Mouse (Mus musculus) MEL (cell line): ENCODE data around the gene Apela.

Experiments used
- CTCF ChIP-seq, 3 experiments: IDR thresholded peaks in 2 of 3; conservative IDR thresholded peaks in 1 of 3; 2 replicates each; pipeline ENCODE4 v1.5.1; 2011 to 2012; ENCODE audit warnings: low read length in 3 of 3, low read depth in 2 of 3, mild to moderate bottlenecking in 2 of 3, improper control_type of control experiment in 1 of 3, inconsistent platforms in 1 of 3, mixed read lengths in 1 of 3, moderate library complexity in 1 of 3; ENCODE audit not compliant: control insufficient read depth in 1 of 3, insufficient read depth in 1 of 3, poor library complexity in 1 of 3, severe bottlenecking in 1 of 3
- EP300 ChIP-seq, 2 experiments: IDR thresholded peaks; 2 replicates each; pipeline ENCODE4 v1.6.1; 2011; ENCODE audit warnings: improper control_type of control experiment in 2 of 2, low read length in 2 of 2, low read depth in 1 of 2, mild to moderate bottlenecking in 1 of 2
- GABPA ChIP-seq: IDR thresholded peaks from 2 replicates; pipeline ENCODE4 v1.6.1; 2012; ENCODE audit warnings: low read depth, mild to moderate bottlenecking, inconsistent platforms, low read length, improper control_type of control experiment, moderate library complexity
- MYB ChIP-seq: IDR thresholded peaks from 2 replicates; pipeline ENCODE4 v1.6.1; 2011; ENCODE audit warnings: mild to moderate bottlenecking, low read depth, low read length, improper control_type of control experiment
- TAL1 ChIP-seq: IDR thresholded peaks from 2 replicates; pipeline ENCODE4 v1.6.1; 2012; ENCODE audit warnings: mild to moderate bottlenecking, inconsistent platforms, low read length, moderate library complexity, mixed read lengths

DNA sequence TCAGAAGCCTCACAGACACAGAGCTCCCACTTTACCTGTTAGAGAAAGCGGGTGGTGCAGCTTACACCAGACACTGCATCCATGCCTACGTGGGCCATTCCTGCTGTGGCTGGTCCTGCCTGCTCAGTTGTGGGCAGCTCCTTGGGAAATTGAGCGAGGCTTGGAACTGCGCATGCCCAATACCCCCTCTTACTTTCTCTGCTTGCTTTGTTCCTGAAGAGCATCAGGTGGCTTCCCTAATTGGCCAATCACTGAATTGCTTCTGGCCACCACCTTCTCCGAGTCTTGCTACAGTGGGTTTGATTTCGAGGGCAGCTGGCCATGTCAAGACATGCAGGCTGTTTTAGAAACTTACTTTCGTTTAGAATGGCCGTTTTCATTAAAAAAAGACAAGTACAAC, 18.7 kb downstream of the Apela start, which contains the start of the genes Trim61 and Trim60:
- no peak for TF ChIP-seq GABPA
- no peak for TF ChIP-seq MYB
- TF ChIP-seq TAL1, result no peak
- TF ChIP-seq EP300 (IDR thresholded peaks at IDR 0.05; ENCODE audit: low read depth in 1 of 2, low read length in 2 of 2), result no peak
- no peak for TF ChIP-seq CTCF (IDR thresholded peaks at IDR 0.05 in 2 of 3, conservative IDR thresholded peaks at IDR 0.05 in 1 of 3; ENCODE audit: control insufficient read depth in 1 of 3, insufficient read depth in 1 of 3, low read depth in 2 of 3, low read length in 3 of 3, poor library complexity in 1 of 3, severe bottlenecking in 1 of 3)
